Mouse (Mus musculus) heart, adult 2 months (tissue): Measurements from ENCODE around the gene Gm9268.

Source experiments
- EP300 ChIP-seq: fragments of 200-500 bp; IDR thresholded peaks from 2 replicates; pipeline ENCODE4 v1.6.1; 2011; ENCODE audit warnings: low read depth, low read length, control low read depth; ENCODE audit not compliant: insufficient read depth
- POLR2A ChIP-seq: fragments of 200-500 bp; IDR thresholded peaks from 2 replicates; pipeline ENCODE4 v1.6.1; 2011; ENCODE audit warnings: mild to moderate bottlenecking, low read depth, low read length, control low read depth; ENCODE audit not compliant: insufficient read depth

DNA sequence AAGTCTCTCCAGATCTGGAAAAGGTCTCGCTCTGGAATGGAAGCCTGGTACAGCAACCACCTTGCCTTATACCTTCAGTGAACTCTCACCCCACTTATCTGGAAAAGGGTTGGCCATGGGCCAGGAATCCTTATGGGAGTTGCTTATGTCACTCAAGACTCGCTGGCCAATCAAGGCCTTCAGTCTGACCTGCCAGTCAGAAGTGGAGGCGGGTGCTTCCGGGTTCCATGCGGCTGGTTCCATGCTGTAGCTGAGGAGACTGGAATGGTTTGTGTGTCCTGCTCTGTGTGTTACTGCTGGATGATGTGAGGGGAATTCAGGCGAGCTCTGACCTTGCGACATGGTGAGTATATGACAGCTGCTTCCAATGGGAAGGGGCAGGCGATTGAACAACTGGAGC, 59.3 kb downstream of the Gm9268 start:
- no peak for TF ChIP-seq EP300
- TF ChIP-seq POLR2A: no peak
